Mouse (Mus musculus) fibroblast of lung, adult 2 months (primary cell): ENCODE measurements at regions not wholly inside any gene's neighbourhood (a gene's known extent, or its start where the extent isn't known, plus 50 kb on each side); places are given as distances from the start of the nearest gene placed in this dataset.

ENCODE experiments used
- DNase-seq: peaks from one replicate; pipeline ENCODE4 v3.0.0-alpha.2; 2011; ENCODE audit warnings: low read depth

GRCm38 (mm10) chr16:44674198-44674597 is 49.9 kb upstream of the Nepro start:
- DNase-seq: no peak

GRCm38 (mm10) chr16:44672422-44672819 is 51.7 kb upstream of the Nepro start:
- no peak for DNase-seq

GRCm38 (mm10) chr16:44671551-44672421 is 52.3 kb upstream of the Nepro start:
- DNase-seq: no peak

GRCm38 (mm10) chr16:44668061-44668460 is 56.0 kb upstream of the Nepro start:
- DNase-seq: no peak

GRCm38 (mm10) chr16:44667118-44667517 is 57.0 kb upstream of the Nepro start:
- no peak for DNase-seq

GRCm38 (mm10) chr16:44666431-44666997 is 57.6 kb upstream of the Nepro start:
- no peak for DNase-seq

- DNase-seq: no peak
Observed at GRCm38 (mm10) chr16:44665491-44665931, 58.6 kb upstream of the Nepro start.

GRCm38 (mm10) chr16:44662966-44663600 is 61.0 kb upstream of the Nepro start:
- DNase-seq: no peak

DNA sequence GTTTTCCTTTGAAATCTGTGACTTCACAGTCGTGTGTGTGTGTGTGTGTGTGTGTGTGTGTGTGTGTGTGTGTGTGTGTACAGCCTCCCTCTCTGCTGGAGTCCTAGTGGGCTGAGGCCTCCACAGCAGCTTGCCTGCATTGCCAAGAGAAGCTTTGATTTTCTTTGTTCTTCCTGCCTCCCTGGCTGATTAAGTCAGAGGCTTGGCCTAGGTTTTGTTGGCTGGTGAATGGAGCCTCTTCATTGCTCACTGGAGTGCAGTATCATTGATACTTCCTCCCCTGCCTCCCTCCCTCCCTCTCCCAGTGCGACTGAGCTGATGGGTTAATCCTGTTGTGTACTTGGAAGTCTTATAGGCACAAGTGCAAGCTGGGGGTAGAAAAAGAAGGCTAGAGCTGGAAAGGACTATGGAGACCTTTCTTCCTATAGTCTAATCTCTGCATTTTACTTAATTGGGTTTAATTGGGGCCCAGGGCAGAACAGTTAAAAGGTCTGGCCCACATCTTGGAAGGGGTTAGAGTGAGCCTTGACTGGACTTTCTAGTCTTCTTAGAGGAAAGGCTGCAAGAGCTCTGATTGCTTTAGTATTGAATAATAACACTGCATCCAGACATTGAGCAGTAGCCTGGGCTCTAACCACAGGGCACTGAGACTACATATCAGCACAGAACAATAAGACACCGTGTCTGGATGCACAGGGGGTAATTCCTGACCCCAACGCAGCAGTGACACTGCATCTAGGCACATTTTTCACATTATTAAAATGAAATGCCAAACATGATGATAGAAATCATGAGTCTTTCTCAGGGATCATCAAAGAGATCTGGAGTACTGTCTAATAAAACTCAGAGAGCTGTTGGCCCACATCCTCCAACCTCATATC is 62.9 kb upstream of the Nepro start:
- DNase-seq: no peak

DNA sequence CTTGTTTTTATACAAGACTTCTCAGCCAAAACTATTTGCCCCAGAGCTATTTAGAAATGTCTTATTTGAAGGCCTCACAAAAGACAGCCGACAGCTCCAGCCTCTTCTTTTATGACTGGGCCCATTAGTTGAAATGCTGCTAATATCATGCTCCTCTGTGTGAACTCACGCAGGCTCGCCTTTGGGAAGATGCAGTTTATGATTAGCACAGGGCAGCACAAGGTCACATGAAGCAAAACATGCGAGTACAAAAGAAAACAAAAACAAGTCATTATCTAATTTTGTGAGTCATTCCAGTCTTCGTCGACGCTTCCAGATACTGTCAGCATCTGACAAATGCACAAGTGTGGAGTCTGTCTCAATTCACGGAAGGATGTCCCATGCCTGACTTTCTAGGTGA is 65.8 kb upstream of the Nepro start:
- no peak for DNase-seq

DNA sequence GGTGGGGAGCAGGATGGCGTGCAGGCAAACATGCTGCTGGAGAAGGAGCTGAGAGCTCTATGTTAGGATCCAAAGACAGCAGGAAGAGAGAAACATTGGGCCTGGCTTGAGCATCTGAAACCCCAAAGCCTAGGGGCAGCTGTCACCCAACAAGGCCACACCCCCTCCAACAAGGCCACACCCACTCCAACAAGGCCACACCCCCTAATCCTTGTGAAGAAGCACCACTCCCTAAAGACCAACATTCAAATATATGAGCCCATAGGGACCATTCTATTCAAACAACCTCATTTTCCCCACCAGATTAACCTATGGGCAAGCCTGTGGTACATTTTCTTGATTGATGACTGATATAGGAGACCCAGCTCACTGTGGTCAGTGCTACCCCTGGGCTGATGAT is 67.9 kb upstream of the Nepro start:
- DNase-seq: no peak

DNA sequence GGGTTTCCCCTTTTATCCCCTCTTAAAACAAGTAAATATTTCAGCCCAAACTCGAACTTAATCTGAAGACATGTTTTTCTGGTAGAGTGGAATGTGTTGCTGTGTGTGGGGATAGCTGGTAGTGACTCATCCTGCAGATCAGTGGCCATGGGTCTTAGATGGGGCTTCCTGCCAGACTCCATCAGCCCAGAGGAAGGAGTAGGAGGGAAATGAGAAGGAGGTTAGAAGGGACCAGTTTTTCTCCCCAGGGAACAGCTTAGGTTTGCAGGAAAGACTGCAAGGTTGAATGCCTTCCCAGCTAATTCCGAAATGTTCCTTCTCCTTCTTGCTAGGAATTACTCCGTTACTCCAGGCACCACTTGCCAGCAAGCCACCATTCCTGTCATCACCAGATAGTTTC is 68.8 kb upstream of the Nepro start:
- DNase-seq: peak; percentile 71

DNA sequence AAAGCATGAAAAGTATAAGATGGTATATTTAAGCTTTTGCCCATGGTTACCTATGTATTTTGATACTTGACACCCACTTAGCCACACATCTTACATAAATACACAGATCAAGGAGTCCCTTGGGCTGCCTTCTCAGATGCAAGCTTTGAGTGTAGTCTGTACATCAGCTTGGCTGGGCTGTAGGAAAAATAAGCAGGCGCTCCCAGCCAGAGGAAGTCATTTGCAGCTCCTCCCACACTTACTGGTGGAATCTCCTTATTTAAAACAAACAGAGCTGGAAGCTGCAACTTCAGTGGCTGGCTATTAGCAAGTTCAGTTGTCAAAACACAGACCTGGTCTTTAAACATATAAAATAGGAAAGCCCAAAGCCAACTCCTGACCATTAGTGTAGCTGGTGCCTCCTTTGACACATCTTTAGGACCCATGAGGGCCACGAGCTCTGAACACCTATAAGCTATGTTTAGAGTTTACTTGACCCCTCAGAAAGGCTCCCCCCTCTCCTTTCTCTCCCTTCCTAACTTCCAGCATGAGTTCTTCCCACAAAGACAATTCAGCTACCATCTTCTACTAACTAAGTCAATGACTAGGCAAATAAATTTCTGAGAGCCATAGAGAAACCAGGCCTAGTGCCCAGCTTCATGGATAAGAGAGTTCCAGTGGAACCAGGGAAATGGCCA is 75.4 kb upstream of the Nepro start:
- DNase-seq: no peak

GRCm38 (mm10) chr16:44643992-44644391 is 80.1 kb upstream of the Nepro start:
- DNase-seq: no peak

DNA sequence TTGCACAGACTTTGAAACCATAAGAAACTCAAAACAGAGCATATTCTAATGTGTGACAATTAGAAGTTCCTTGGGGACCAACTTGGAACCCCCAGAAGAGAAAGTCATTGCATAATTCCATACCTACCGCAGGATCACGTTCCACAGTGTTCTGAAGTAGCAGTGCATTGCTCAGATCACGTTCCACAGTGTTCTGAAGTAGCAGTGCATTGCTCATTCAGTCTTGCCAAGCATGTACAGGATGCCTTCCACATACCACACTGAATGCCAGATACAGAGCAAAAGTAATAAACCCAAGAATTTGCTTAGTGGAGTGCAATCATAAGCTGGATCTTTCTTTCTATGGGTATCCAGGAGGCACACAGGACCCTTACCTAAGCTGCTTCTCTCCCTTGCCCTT is 78.4 kb upstream of the Boc start:
- no peak for DNase-seq

DNA sequence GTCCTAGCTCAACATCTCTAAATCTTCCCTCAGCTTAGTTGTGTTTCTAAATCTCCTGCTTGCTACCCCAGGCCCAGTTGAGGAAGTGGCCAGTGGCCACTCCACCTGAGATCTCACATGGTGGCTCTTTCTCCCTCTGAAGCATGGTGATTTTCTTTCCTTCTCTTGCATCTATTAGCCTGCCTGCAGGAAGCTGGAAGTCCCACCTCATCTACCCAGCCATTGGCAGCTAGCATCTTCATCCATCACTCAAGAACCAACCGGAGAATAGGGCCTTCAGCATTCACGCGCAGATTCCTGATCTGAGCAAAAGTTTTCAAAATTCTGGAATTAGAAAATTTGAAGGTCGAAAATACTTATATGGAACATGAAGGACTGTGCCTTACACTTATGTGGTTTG is 75.8 kb upstream of the Boc start:
- no peak for DNase-seq

DNA sequence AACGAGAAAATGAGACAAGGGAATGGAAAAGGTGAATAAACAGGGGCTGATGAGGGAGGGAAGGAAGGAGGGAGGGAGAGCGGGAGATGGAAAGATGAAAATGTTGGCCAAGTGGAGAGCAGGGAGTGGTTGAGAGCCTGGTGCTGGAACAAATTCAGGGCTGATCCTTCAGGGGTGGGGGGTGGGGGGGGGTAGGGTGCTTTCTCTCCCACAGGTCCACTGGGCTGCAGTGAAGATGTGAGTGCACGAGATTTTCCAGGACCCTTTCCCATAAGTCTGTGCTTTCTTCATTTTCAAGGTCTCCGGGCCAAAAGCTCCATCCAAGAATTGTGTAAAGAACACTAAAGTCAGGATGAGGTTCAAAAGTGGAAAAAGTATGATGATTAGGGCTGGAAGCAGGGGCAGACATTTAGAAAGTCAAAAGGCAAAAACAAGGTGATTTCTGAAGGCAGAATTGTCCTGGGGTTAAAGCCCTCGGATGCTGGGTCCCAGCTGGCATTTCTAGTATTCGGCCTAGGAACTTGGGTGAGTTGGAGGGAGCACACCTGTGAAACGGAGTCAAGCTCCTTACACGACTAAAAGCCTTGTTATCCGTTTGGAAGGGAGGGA is 74.5 kb upstream of the Boc start:
- no peak for DNase-seq

- DNase-seq: peak; percentile 88
Observed at GRCm38 (mm10) chr16:44632330-44633058, 73.8 kb upstream of the Boc start.

GRCm38 (mm10) chr16:44631357-44632053 is 72.8 kb upstream of the Boc start:
- DNase-seq: no peak

- no peak for DNase-seq
Observed at GRCm38 (mm10) chr16:44630861-44631260, 72.2 kb upstream of the Boc start.
